Mouse (Mus musculus) heart, embryonic 13.5 days (tissue): ENCODE results near the gene Msrb1. TPM values are rescaled to one million over a fixed set of nuclear protein-coding genes. Genes with fewer than 3 reads are reported as not detected.
A peak's percentile ranks its signal among the peaks of the same experiment; 100 is the strongest.

ENCODE experiments used
- ATAC-seq: fragments of 200-750 bp; cut with Nextera tagmentation; 2 replicates; pipeline ENCODE4 v1.8.0; 2017; ENCODE audit warnings: moderate TSS enrichment; ENCODE audit not compliant: insufficient number of reproducible peaks, low FRiP score, low TSS enrichment; ENCODE audit errors: extremely low read depth
- H3K27ac ChIP-seq: fragments of 300-500 bp; sonication (generic); replicated peaks from 2 replicates; pipeline ENCODE4 v1.5.1; 2015; ENCODE audit warnings: moderate library complexity, mild to moderate bottlenecking, inconsistent platforms
- H3K27me3 ChIP-seq: fragments of 300-500 bp; sonication (generic); replicated peaks from 2 replicates; pipeline ENCODE4 v1.6.1; 2015; ENCODE audit warnings: mild to moderate bottlenecking, inconsistent platforms
- H3K36me3 ChIP-seq: fragments of 300-500 bp; sonication (generic); 2 replicates; pipeline ENCODE4 v1.6.1; 2015; ENCODE audit warnings: mild to moderate bottlenecking, inconsistent platforms
- H3K4me1 ChIP-seq: fragments of 300-500 bp; sonication (generic); 2 replicates; pipeline ENCODE4 v1.6.1; 2015; ENCODE audit warnings: inconsistent platforms
- H3K4me2 ChIP-seq: fragments of 300-500 bp; sonication (generic); 2 replicates; pipeline ENCODE4 v1.6.1; 2015; ENCODE audit warnings: inconsistent platforms, mild to moderate bottlenecking, moderate library complexity
- H3K4me3 ChIP-seq: fragments of 300-500 bp; sonication (generic); 2 replicates; pipeline ENCODE4 v1.5.1; 2015; ENCODE audit warnings: moderate library complexity, mild to moderate bottlenecking, inconsistent platforms
- H3K9ac ChIP-seq: fragments of 300-500 bp; sonication (generic); 2 replicates; pipeline ENCODE4 v1.6.1; 2015; ENCODE audit warnings: inconsistent platforms, mild to moderate bottlenecking, moderate library complexity
- H3K9me3 ChIP-seq: fragments of 300-500 bp; sonication (generic); 2 replicates; pipeline ENCODE4 v1.6.1; 2016; ENCODE audit warnings: inconsistent platforms
- WGBS: fragments of 180-500 bp; shearing (Covaris S2); methylation state at CpG from one replicate; pipeline ENCODE4 v1.1.7; 2015; ENCODE audit warnings: mixed read lengths; 5-methylcytosine and 5-hydroxymethylcytosine counted together
- polyA plus RNA-seq: library from polyadenylated mRNA; unstranded; fragments of >200 nt; fragmentation: Nextera tagmentation; extraction: Ambion mirVana; gene quantifications from 2 replicates; pipeline ENCODE4 v1.2.1, GENCODE M21; 2015

The Msrb1 gene
- polyA plus RNA-seq, 1 experiment from 2014 or later: 18.0 TPM

GRCm38 (mm10) chr17:24745526-24746497 is 9.4 kb downstream of the Msrb1 start:
- Histone ChIP-seq H3K4me3 (no peak overlapping the region), H3K9ac (no peak overlapping the region), H3K9me3 (no peaks in the 10 kb centered on the region), H3K27ac (no peak overlapping the region), H3K4me2 (no peak overlapping the region), H3K27me3 (peaks cover 36% of the 10 kb centered on the region), H3K36me3 (peaks cover 20% of the 10 kb centered on the region), H3K4me1 (no peaks in the 10 kb centered on the region)
- no peak for ATAC-seq
- 17% methylated on average over 7 of the region's 7 CpGs for WGBS

GRCm38 (mm10) chr17:24746986-24747385 is 10.5 kb downstream of the Msrb1 start:
- H3K9me3 ChIP-seq: no peaks in the 10 kb centered on the region
- no peaks in the 10 kb centered on the region for H3K4me1 ChIP-seq
- no peak overlapping the region for H3K4me2 ChIP-seq
- no peak overlapping the region for H3K27ac ChIP-seq
- no peak overlapping the region for H3K9ac ChIP-seq
- H3K36me3 ChIP-seq: peaks cover 8% of the 10 kb centered on the region
- H3K4me3 ChIP-seq: no peak overlapping the region
- WGBS: 48% methylated on average over 4 of the region's 4 CpGs
- peaks cover 47% of the 10 kb centered on the region for H3K27me3 ChIP-seq
- no peak for ATAC-seq

DNA sequence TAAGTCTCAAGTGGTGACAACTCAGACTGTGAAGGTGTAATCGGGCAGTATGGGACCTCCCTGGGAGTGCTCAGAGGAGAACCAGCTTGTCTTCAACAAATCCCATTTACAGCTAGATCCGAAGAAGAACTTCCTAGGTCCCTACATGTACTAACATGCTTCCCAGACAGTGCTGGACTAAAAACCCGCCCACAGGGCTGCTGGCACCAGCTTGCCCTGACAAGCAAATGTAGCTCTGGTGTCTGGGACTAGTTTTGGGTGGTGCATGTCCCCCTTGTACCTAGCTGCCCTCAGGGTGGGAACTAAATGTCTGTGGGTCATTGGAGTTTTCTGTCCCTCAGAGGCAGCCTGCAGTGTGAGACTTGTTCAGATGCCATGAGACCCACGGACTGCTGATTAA is 15.1 kb downstream of the Msrb1 start:
- peaks cover 13% of the 10 kb centered on the region for H3K4me1 ChIP-seq
- H3K27me3 ChIP-seq: peaks cover 86% of the 10 kb centered on the region
- H3K9me3 ChIP-seq: no peaks in the 10 kb centered on the region
- WGBS: 9% methylated on average over 4 of the region's 4 CpGs
- no peaks in the 10 kb centered on the region for H3K36me3 ChIP-seq
- H3K9ac ChIP-seq: no peak overlapping the region
- H3K4me2 ChIP-seq: no peak overlapping the region
- no peak for ATAC-seq
- no peak overlapping the region for H3K27ac ChIP-seq
- H3K4me3 ChIP-seq: no peak overlapping the region

- H3K9ac ChIP-seq: peak within 1 kb of the TSS; percentile 71
- ATAC-seq: peak; percentile 70; the same call in 1 of the 2 replicates
Measured at GRCm38 (mm10) chr17:24752415-24753394, 16.3 kb downstream of the Msrb1 start, which contains the start of gene Hs3st6. Hs3st6 (plus strand) TSS chr17:24752988.

DNA sequence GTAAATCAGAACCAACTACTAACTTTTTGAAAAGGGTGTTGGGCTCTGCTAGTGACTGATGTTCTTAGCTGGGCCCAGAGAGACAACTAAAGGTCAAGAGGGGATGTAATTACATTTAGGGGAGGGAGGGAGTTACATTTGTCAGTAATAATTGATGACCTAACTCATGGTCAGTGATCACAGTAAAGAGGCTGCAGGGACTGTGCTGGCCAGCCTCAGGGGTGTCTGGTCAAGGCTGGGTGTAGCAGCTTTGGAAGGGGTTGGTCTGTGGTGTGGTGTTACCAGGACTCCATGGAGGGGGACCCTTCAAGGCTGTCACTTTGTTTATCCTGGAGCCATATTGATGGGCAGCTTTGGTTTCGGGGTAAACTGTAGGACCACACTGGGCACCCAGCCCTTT is 21.0 kb downstream of the Msrb1 start:
- Histone ChIP-seq H3K4me1 (peaks cover 18% of the 10 kb centered on the region), H3K27me3 (peaks cover 59% of the 10 kb centered on the region), H3K4me2 (no peak overlapping the region), H3K36me3 (no peaks in the 10 kb centered on the region), H3K4me3 (no peak overlapping the region), H3K9ac (no peak overlapping the region), H3K27ac (no peak overlapping the region), H3K9me3 (no peaks in the 10 kb centered on the region)
- 65% methylated on average over 1 of the region's 1 CpGs for WGBS
- ATAC-seq: no peak

More at GRCm38 (mm10) chr17:24752415-24753394, 16.3 kb downstream of the Msrb1 start, which contains the start of gene Hs3st6:
- whole genome bisulfite sequencing: under 1% methylated on average over 68 of the region's 82 CpGs
- Histone ChIP-seq H3K4me1 (peaks cover 13% of the 10 kb centered on the region), H3K4me2 (peak within 1 kb of the TSS; percentile 96), H3K36me3 (no peaks in the 10 kb centered on the region), H3K4me3 (peak within 1 kb of the TSS; percentile 61), H3K27ac (no peak within 1 kb of the TSS), H3K9me3 (no peaks in the 10 kb centered on the region), H3K27me3 (peaks cover 93% of the 10 kb centered on the region)

- Histone ChIP-seq H3K9ac (no peak overlapping the region), H3K36me3 (no peaks in the 10 kb centered on the region), H3K4me1 (peaks cover 23% of the 10 kb centered on the region), H3K9me3 (no peaks in the 10 kb centered on the region), H3K4me3 (no peak overlapping the region), H3K27ac (no peak overlapping the region), H3K27me3 (peaks cover 22% of the 10 kb centered on the region), H3K4me2 (no peak overlapping the region)
- ATAC-seq: no peak
- WGBS: 58% methylated on average over 5 of the region's 5 CpGs
Measured at GRCm38 (mm10) chr17:24761121-24761520, 24.7 kb downstream of the Msrb1 start.

DNA sequence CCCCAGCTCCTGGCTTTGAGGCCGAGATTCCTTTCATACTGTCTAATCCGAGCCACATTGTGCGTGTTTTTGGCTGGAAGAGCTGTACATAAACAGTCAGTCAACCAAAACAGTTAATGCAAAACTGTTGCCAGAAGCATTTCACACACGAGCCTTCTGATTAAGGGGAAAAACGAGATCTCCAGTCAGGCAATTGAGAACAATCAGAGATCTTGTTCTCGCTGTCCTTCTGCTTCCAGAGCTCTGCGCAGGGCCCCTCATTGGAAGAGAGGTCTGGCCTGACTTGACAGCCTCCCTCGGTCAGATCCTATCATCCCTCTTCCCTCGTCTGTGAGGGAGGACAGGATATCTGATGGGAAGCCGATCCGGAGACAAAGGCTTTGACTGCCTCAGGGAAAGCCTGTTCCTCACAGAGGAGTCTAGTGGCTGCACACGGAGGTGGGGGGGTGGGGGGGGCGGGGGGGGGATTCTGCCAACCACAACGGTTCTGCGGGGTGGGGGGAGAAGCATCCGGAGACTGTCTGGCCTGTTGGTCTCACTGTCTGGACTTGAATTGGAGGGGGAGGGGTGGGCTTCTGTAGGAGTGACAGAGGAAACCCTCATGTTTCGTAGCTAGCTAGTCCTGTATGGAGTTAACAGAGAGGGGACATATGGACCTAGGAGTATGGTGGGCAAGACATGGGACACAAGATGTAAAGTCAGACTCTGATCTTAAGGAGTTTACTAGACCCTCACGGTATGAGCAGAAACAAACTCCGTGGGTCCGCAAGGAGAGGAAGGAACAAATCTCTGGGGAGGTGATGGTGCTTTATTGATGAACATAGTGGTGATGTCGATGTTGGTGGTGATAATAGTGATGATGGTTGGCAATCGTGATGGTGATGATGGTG is 28.8 kb downstream of the Msrb1 start:
- 35% methylated on average over 21 of the region's 22 CpGs for WGBS
- Histone ChIP-seq H3K4me2 (peak overlapping the region; percentile 35), H3K9me3 (no peaks in the 10 kb centered on the region), H3K36me3 (no peaks in the 10 kb centered on the region), H3K4me1 (peaks cover 29% of the 10 kb centered on the region), H3K9ac (peak overlapping the region; percentile 20), H3K27me3 (peaks cover 15% of the 10 kb centered on the region), H3K4me3 (no peak overlapping the region), H3K27ac (no peak overlapping the region)
- no peak for ATAC-seq

GRCm38 (mm10) chr17:24766266-24766875 is 29.9 kb downstream of the Msrb1 start:
- no peak for ATAC-seq
- Histone ChIP-seq H3K9me3 (no peaks in the 10 kb centered on the region), H3K4me3 (no peak overlapping the region), H3K4me1 (peaks cover 29% of the 10 kb centered on the region), H3K27ac (no peak overlapping the region), H3K4me2 (no peak overlapping the region), H3K27me3 (peaks cover 10% of the 10 kb centered on the region), H3K9ac (0 out of 2 replicates have a peak overlapping the region, but pooled peaks have one; percentile 8), H3K36me3 (no peaks in the 10 kb centered on the region)
- 25% methylated on average over 12 of the region's 12 CpGs for WGBS

DNA sequence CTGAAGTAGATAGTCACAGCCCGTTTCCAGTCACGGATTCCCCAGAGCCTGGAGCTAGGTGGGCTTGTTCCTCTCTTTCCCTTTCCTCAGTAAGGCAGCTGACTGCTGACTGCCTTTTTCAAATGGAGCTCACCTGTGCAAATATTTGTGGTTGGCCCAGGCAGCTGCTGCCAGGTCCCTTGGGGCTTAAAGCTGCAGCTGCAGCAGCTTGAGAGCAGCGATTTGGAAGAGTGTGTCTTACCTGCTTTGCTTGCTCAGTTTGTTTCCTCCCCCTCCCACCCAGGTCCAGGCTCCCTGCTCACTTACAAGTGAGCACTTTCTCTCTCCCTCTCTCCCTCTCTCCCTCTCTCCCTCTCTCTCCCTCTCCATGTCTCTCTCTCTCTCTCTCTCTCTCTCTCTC is 32.7 kb downstream of the Msrb1 start:
- Histone ChIP-seq H3K9me3 (0 out of 2 replicates have a peak, but pooled peaks cover 5% of the 10 kb centered on the region), H3K27ac (no peak overlapping the region), H3K9ac (no peak overlapping the region), H3K27me3 (peaks cover 10% of the 10 kb centered on the region), H3K4me3 (no peak overlapping the region), H3K4me2 (no peak overlapping the region), H3K36me3 (no peaks in the 10 kb centered on the region), H3K4me1 (peaks cover 16% of the 10 kb centered on the region)
- 38% methylated on average over 3 of the region's 3 CpGs for WGBS
- ATAC-seq: no peak

GRCm38 (mm10) chr17:24773241-24773640 is 36.8 kb downstream of the Msrb1 start:
- no peak overlapping the region for H3K4me2 ChIP-seq
- H3K4me1 ChIP-seq: 0 out of 2 replicates have a peak, but pooled peaks cover 8% of the 10 kb centered on the region
- no peak for ATAC-seq
- H3K9ac ChIP-seq: no peak overlapping the region
- H3K27ac ChIP-seq: no peak overlapping the region
- peaks cover 6% of the 10 kb centered on the region for H3K27me3 ChIP-seq
- 0 out of 2 replicates have a peak, but pooled peaks cover 5% of the 10 kb centered on the region for H3K9me3 ChIP-seq
- WGBS: 81% methylated on average over 5 of the region's 5 CpGs
- no peak overlapping the region for H3K4me3 ChIP-seq
- no peaks in the 10 kb centered on the region for H3K36me3 ChIP-seq
